Mouse (Mus musculus) intestine, embryonic 16.5 days (tissue): Measurements from ENCODE around the gene Ugt1a1. TPM values are rescaled to one million over a fixed set of nuclear protein-coding genes. Genes with fewer than 3 reads are reported as not detected.
A peak's percentile ranks its signal among the peaks of the same experiment; 100 is the strongest.

Experiments used
- ATAC-seq: fragments of 200-750 bp; cut with Nextera tagmentation; 2 replicates; pipeline ENCODE4 v1.8.0; 2017; ENCODE audit warnings: moderate TSS enrichment, moderate library complexity
- H3K27ac ChIP-seq: fragments of 300-500 bp; sonication (generic); 2 replicates; pipeline ENCODE4 v1.5.1; 2014; ENCODE audit warnings: mild to moderate bottlenecking, low read length
- H3K27me3 ChIP-seq: fragments of 300-500 bp; sonication (generic); replicated peaks from 2 replicates; pipeline ENCODE4 v1.6.1; 2014; ENCODE audit warnings: low read length, control low read depth, mixed read lengths; ENCODE audit not compliant: control insufficient read depth, insufficient read depth
- H3K36me3 ChIP-seq: fragments of 300-500 bp; sonication (generic); 2 replicates; pipeline ENCODE4 v1.6.1; 2014; ENCODE audit warnings: low read length, control low read depth; ENCODE audit not compliant: control insufficient read depth, insufficient read depth
- H3K4me1 ChIP-seq: fragments of 300-500 bp; sonication (generic); 2 replicates; pipeline ENCODE4 v1.6.1; 2014; ENCODE audit warnings: low read length, control low read depth, mixed read lengths; ENCODE audit not compliant: control insufficient read depth, insufficient read depth
- H3K4me2 ChIP-seq: fragments of 300-500 bp; sonication (generic); 2 replicates; pipeline ENCODE4 v1.6.1; 2014; ENCODE audit warnings: low read depth, low read length, control low read depth
- H3K4me3 ChIP-seq: fragments of 300-500 bp; sonication (generic); 2 replicates; pipeline ENCODE4 v1.5.1; 2014; ENCODE audit warnings: mild to moderate bottlenecking, low read length
- H3K9ac ChIP-seq: fragments of 300-500 bp; sonication (generic); 2 replicates; pipeline ENCODE4 v1.6.1; 2014; ENCODE audit warnings: low read depth, low read length
- H3K9me3 ChIP-seq: fragments of 300-500 bp; sonication (generic); 2 replicates; pipeline ENCODE4 v1.6.1; 2016; ENCODE audit warnings: low read length, control low read depth; ENCODE audit not compliant: control insufficient read depth
- WGBS: fragments of 180-500 bp; shearing (Covaris S2); extraction: QIAGEN DNeasy Blood & Tissue Kit; methylation state at CpG from one replicate; pipeline ENCODE4 v1.1.7; 2014; 5-methylcytosine and 5-hydroxymethylcytosine counted together
- polyA plus RNA-seq: library from polyadenylated mRNA; unstranded; fragments of >200 nt; fragmentation: Nextera tagmentation; extraction: Ambion mirVana; gene quantifications from 2 replicates; pipeline ENCODE4 v1.2.1, GENCODE M21; 2015

Ugt1a1 gene
- polyA plus RNA-seq, 1 experiment from 2014 or later, result 55.9 TPM

- ATAC-seq, result no peak
- H3K4me2 ChIP-seq, result no peak overlapping the region
- H3K27ac ChIP-seq, result no peak overlapping the region
- no peak overlapping the region for H3K9ac ChIP-seq
- peaks cover 70% of the 10 kb centered on the region for H3K9me3 ChIP-seq
- H3K4me1 ChIP-seq, result no peaks in the 10 kb centered on the region
- WGBS, result 69% methylated on average over 7 of the region's 7 CpGs
- H3K4me3 ChIP-seq, result no peak overlapping the region
- H3K36me3 ChIP-seq, result no peaks in the 10 kb centered on the region
- no peaks in the 10 kb centered on the region for H3K27me3 ChIP-seq
Observed at GRCm38 (mm10) chr1:88231803-88232499, 20.2 kb downstream of the Ugt1a1 start.

GRCm38 (mm10) chr1:88232664-88233380 is 21.1 kb downstream of the Ugt1a1 start:
- Histone ChIP-seq H3K36me3 (no peaks in the 10 kb centered on the region), H3K4me1 (no peaks in the 10 kb centered on the region), H3K27ac (no peak overlapping the region), H3K4me2 (no peak overlapping the region), H3K27me3 (no peaks in the 10 kb centered on the region), H3K9me3 (peaks cover 75% of the 10 kb centered on the region), H3K9ac (no peak overlapping the region), H3K4me3 (no peak overlapping the region)
- WGBS, result 57% methylated on average over 3 of the region's 3 CpGs
- no peak for ATAC-seq

DNA sequence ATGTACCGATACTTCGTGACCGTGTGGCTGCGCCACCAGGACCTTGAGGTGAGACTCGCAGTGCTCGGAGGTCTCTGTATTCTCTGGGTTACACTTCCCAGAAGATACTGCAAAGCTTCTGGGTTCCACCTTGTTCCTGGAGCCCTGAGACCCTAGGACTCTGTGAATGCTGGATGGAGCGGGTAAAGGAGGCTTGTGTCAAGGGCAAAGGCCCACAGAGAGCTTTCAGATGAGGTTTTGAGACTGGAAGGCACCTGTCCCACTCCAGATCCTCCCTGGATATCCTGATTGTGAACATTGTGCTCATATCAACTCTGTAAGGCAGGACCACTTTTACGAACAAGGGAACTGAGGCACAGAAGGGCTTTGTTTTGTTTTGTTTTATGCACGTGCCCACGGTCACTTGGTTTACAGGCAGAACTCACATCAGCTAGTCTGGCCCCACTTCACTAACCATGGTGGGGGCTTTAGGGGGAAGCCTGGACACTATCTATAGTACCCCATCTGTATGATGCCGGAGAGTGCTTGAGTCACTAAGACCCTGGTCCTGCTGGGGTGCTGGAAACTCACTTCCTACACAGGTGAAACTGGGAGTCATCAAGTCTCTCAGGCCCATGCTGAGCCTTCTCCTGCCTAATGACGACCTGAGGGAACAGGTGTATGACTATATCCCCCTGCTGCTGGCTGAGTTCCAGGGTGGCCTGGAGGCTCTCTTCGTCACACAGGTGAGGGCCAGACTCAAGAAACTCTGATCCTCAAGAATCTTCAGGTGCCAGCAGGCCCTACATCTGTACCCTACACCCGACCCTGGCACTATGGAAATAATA is 21.9 kb downstream of the Ugt1a1 start:
- no peak overlapping the region for H3K4me3 ChIP-seq
- H3K4me2 ChIP-seq, result no peak overlapping the region
- peaks cover 75% of the 10 kb centered on the region for H3K9me3 ChIP-seq
- H3K27ac ChIP-seq, result no peak overlapping the region
- 0 out of 2 replicates have a peak, but pooled peaks have one; percentile 9 for ATAC-seq
- no peaks in the 10 kb centered on the region for H3K36me3 ChIP-seq
- H3K9ac ChIP-seq, result no peak overlapping the region
- H3K4me1 ChIP-seq, result no peaks in the 10 kb centered on the region
- 68% methylated on average over 14 of the region's 14 CpGs for WGBS
- no peaks in the 10 kb centered on the region for H3K27me3 ChIP-seq

GRCm38 (mm10) chr1:88234248-88234610 is 22.5 kb downstream of the Ugt1a1 start:
- no peak overlapping the region for H3K27ac ChIP-seq
- H3K9ac ChIP-seq, result no peak overlapping the region
- H3K4me3 ChIP-seq, result no peak overlapping the region
- H3K4me1 ChIP-seq, result no peaks in the 10 kb centered on the region
- no peaks in the 10 kb centered on the region for H3K36me3 ChIP-seq
- no peak for ATAC-seq
- WGBS, result 68% methylated on average over 4 of the region's 4 CpGs
- no peak overlapping the region for H3K4me2 ChIP-seq
- H3K27me3 ChIP-seq, result no peaks in the 10 kb centered on the region
- peaks cover 77% of the 10 kb centered on the region for H3K9me3 ChIP-seq

GRCm38 (mm10) chr1:88234646-88235045 is 22.9 kb downstream of the Ugt1a1 start:
- whole genome bisulfite sequencing, result 44% methylated on average over 5 of the region's 5 CpGs
- H3K4me2 ChIP-seq, result no peak overlapping the region
- peaks cover 78% of the 10 kb centered on the region for H3K9me3 ChIP-seq
- no peak for ATAC-seq
- no peaks in the 10 kb centered on the region for H3K27me3 ChIP-seq
- no peaks in the 10 kb centered on the region for H3K36me3 ChIP-seq
- H3K4me3 ChIP-seq, result no peak overlapping the region
- no peak overlapping the region for H3K27ac ChIP-seq
- no peak overlapping the region for H3K9ac ChIP-seq
- H3K4me1 ChIP-seq, result no peaks in the 10 kb centered on the region

- no peak overlapping the region for H3K4me2 ChIP-seq
- no peaks in the 10 kb centered on the region for H3K36me3 ChIP-seq
- ATAC-seq, result no peak
- no peak overlapping the region for H3K9ac ChIP-seq
- peaks cover 72% of the 10 kb centered on the region for H3K9me3 ChIP-seq
- WGBS, result 63% methylated on average over 11 of the region's 11 CpGs
- H3K4me3 ChIP-seq, result no peak overlapping the region
- H3K4me1 ChIP-seq, result no peaks in the 10 kb centered on the region
- H3K27me3 ChIP-seq, result no peaks in the 10 kb centered on the region
- no peak overlapping the region for H3K27ac ChIP-seq
Observed at GRCm38 (mm10) chr1:88235046-88235893, 23.5 kb downstream of the Ugt1a1 start.

DNA sequence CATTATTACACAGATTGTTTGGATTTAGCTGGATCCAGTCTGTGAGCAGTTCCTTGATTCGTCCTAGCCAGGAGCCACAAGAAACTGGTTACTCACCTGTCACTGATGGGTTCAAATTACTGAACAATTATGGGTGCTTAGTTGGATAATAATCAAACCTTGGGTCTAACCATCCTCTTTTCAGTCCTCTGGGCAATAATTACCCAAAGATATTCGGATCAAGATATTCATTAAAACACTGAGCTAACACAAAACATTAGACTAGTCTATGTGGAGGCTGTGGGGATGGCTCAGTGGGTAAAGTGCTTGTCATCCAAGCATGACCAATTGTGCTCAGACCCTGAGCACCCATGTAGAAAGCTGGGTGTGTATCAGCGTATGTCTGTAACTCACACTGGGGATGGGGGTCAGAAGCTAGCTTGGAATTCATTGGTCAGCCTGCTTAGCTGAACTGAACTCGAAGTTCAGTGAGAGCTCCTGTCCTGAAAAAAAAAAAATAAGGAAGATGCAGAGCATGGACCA is 24.2 kb downstream of the Ugt1a1 start:
- H3K4me1 ChIP-seq, result no peaks in the 10 kb centered on the region
- no peak overlapping the region for H3K4me3 ChIP-seq
- H3K9me3 ChIP-seq, result peaks cover 68% of the 10 kb centered on the region
- no peak overlapping the region for H3K27ac ChIP-seq
- no peaks in the 10 kb centered on the region for H3K36me3 ChIP-seq
- H3K4me2 ChIP-seq, result no peak overlapping the region
- H3K27me3 ChIP-seq, result no peaks in the 10 kb centered on the region
- no peak overlapping the region for H3K9ac ChIP-seq
- no peak for ATAC-seq
- WGBS, result 60% methylated on average over 4 of the region's 4 CpGs

DNA sequence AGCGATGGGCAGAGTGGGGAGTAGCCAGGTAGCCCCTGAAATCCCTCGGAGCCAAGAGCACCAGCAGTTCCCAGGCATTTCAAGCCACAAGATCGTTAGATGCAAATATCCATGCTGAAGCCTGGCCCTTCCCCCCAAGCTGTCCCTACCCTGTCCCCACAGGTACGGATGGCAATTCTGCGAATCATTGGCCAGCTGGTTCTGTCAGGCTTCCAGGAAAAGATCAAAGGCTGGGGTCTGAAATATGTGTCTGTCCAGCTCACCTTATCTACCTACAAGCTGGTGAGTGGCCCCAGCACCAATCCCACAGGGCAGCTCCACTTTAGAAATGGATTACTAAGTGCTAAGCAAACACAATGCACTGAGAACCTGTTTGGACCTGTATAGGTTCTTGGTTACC is 25.6 kb downstream of the Ugt1a1 start:
- Histone ChIP-seq H3K27me3 (no peaks in the 10 kb centered on the region), H3K9me3 (peaks cover 64% of the 10 kb centered on the region)
- no peak for ATAC-seq

More for the DNA sequence above, 25.6 kb downstream of the Ugt1a1 start:
- H3K9ac ChIP-seq, result no peak overlapping the region
- 73% methylated on average over 5 of the region's 5 CpGs for WGBS
- H3K4me1 ChIP-seq, result no peaks in the 10 kb centered on the region
- no peak overlapping the region for H3K27ac ChIP-seq
- no peak overlapping the region for H3K4me3 ChIP-seq
- H3K4me2 ChIP-seq, result no peak overlapping the region
- no peaks in the 10 kb centered on the region for H3K36me3 ChIP-seq
